Mouse (Mus musculus) small intestine, adult 2 months (tissue): ENCODE measurements around the gene Cubn. TPM values are rescaled to one million over a fixed set of nuclear protein-coding genes. Genes with fewer than 3 reads are reported as not detected.

ENCODE experiments used
- H3K27ac ChIP-seq: fragments of 200-500 bp; 2 replicates; pipeline ENCODE4 v1.5.1; 2012; ENCODE audit warnings: low read depth, low read length, control low read depth, inconsistent platforms; ENCODE audit not compliant: insufficient read depth
- H3K27me3 ChIP-seq: fragments of 200-500 bp; 2 replicates; pipeline ENCODE4 v1.6.1; 2012; ENCODE audit warnings: mild to moderate bottlenecking, moderate library complexity, low read length, inconsistent platforms; ENCODE audit not compliant: control insufficient read depth, insufficient read depth
- H3K36me3 ChIP-seq: fragments of 200-500 bp; 2 replicates; pipeline ENCODE4 v1.6.1; 2012; ENCODE audit warnings: mild to moderate bottlenecking, low read length, control low read depth, inconsistent platforms; ENCODE audit not compliant: control insufficient read depth, insufficient read depth
- H3K4me1 ChIP-seq: fragments of 200-500 bp; 2 replicates; pipeline ENCODE4 v1.6.1; 2012; ENCODE audit warnings: low read length, inconsistent platforms, mixed read lengths; ENCODE audit not compliant: control insufficient read depth, insufficient read depth, insufficient read length
- H3K4me3 ChIP-seq: fragments of 200-500 bp; 2 replicates; pipeline ENCODE4 v1.5.1; 2012; ENCODE audit warnings: low read depth, mild to moderate bottlenecking, control low read depth, inconsistent platforms, low read length, moderate library complexity
- CTCF ChIP-seq: fragments of 200-500 bp; IDR thresholded peaks from 2 replicates; pipeline ENCODE4 v1.5.1; 2012; ENCODE audit warnings: low read depth, mild to moderate bottlenecking, control low read depth, inconsistent platforms, low read length, moderate library complexity, mixed read lengths; ENCODE audit not compliant: insufficient replicate concordance, insufficient read length; ENCODE audit errors: extremely low read depth
- POLR2A ChIP-seq: fragments of 200-500 bp; IDR thresholded peaks from 2 replicates; pipeline ENCODE4 v1.6.1; 2012; ENCODE audit warnings: low read depth, mild to moderate bottlenecking, control low read depth, inconsistent platforms, low read length, moderate library complexity
- WGBS: fragments of 180-500 bp; shearing (Covaris S2); methylation state at CpG from one replicate; pipeline ENCODE4 v1.1.7; 2018; 5-methylcytosine and 5-hydroxymethylcytosine counted together
- polyA plus RNA-seq: library from polyadenylated mRNA; depleted of rRNA; stranded (reverse); fragments of >200 nt; gene quantifications from 2 replicates; pipeline ENCODE4 v1.2.3, GENCODE M21; 2012

Cubn gene
- polyA plus RNA-seq, 1 experiment = 29.7 TPM

GRCm38 (mm10) chr2:13357885-13358552 lies 133.6 kb downstream of the Cubn start:
- WGBS = 34% methylated on average over 7 of the region's 7 CpGs
- H3K4me3 ChIP-seq = no peak overlapping the region
- no peaks in the 10 kb centered on the region for H3K27me3 ChIP-seq
- H3K4me1 ChIP-seq = 0 out of 2 replicates have a peak, but pooled peaks cover 2% of the 10 kb centered on the region
- TF ChIP-seq POLR2A (no peak), CTCF (no peak)
- peaks cover 5% of the 10 kb centered on the region for H3K36me3 ChIP-seq
- H3K27ac ChIP-seq = no peak overlapping the region

GRCm38 (mm10) chr2:13352775-13353174 lies 138.8 kb downstream of the Cubn start:
- WGBS = 61% methylated on average over 3 of the region's 3 CpGs
- Histone ChIP-seq H3K27me3 (no peaks in the 10 kb centered on the region), H3K27ac (no peak overlapping the region)

GRCm38 (mm10) chr2:13352112-13352728 lies 139.4 kb downstream of the Cubn start:
- Histone ChIP-seq H3K4me1 (no peaks in the 10 kb centered on the region), H3K36me3 (peaks cover 4% of the 10 kb centered on the region), H3K27me3 (no peaks in the 10 kb centered on the region), H3K4me3 (no peak overlapping the region), H3K27ac (no peak overlapping the region)
- 98% methylated on average over 1 of the region's 1 CpGs for WGBS
- no peak for TF ChIP-seq CTCF
- no peak for TF ChIP-seq POLR2A

More at GRCm38 (mm10) chr2:13352775-13353174, 138.8 kb downstream of the Cubn start:
- Histone ChIP-seq H3K36me3 (peaks cover 5% of the 10 kb centered on the region), H3K4me3 (no peak overlapping the region), H3K4me1 (no peaks in the 10 kb centered on the region)
- TF ChIP-seq CTCF (no peak), POLR2A (no peak)

GRCm38 (mm10) chr2:13342325-13342926 lies 149.2 kb downstream of the Cubn start:
- no peaks in the 10 kb centered on the region for H3K4me1 ChIP-seq
- H3K27me3 ChIP-seq = no peaks in the 10 kb centered on the region
- H3K4me3 ChIP-seq = no peak overlapping the region
- WGBS = 79% methylated on average over 7 of the region's 7 CpGs
- H3K36me3 ChIP-seq = no peaks in the 10 kb centered on the region
- no peak overlapping the region for H3K27ac ChIP-seq
- TF ChIP-seq CTCF = no peak
- TF ChIP-seq POLR2A = no peak

- Histone ChIP-seq H3K36me3 (peaks cover 7% of the 10 kb centered on the region; the same call in 1 of the 2 replicates), H3K27me3 (no peaks in the 10 kb centered on the region), H3K4me3 (no peak overlapping the region), H3K27ac (no peak overlapping the region), H3K4me1 (no peaks in the 10 kb centered on the region)
- 68% methylated on average over 4 of the region's 4 CpGs for WGBS
- no peak for TF ChIP-seq POLR2A
- TF ChIP-seq CTCF = no peak
These were observed 156.2 kb downstream of the Cubn start for GRCm38 (mm10) chr2:13335446-13335845.

DNA sequence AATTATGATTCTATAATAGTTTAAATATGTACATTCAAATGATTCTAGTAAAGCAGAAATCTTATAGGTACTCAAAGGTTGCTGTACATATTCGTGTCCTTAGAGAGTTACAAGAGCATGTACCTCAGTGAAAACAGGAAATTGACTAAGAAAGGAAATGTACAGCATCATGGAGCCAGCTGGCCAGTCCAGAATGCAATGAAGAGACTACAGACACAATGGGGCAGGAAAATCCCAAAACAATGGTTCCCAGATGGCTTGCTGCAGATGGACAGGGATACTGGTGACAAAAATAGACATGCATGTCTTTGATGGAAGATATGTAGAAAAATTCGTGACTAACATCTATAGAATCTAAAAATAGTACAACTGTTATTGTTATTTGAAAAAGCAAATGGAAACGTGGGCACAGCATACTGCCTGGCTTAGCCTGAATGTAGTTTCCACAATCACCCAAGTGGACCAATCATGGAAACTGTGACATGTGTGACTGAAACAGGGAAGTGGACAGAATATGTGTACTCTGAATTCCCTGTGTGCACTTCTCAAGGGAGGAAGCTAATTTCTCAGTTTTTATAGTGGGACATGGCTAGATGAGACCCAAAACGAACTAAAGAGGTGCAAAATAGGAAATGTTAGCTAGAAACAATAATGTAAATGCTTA lies 161.7 kb downstream of the Cubn start:
- TF ChIP-seq POLR2A = no peak
- WGBS = 55% methylated on average over 4 of the region's 4 CpGs
- Histone ChIP-seq H3K27me3 (no peaks in the 10 kb centered on the region), H3K4me3 (no peak overlapping the region), H3K36me3 (peaks cover 11% of the 10 kb centered on the region; the same call in 1 of the 2 replicates), H3K4me1 (no peaks in the 10 kb centered on the region), H3K27ac (no peak overlapping the region)

- 75% methylated on average over 3 of the region's 3 CpGs for WGBS
- no peak overlapping the region for H3K4me3 ChIP-seq
These were observed 188.2 kb downstream of the Cubn start for GRCm38 (mm10) chr2:13303376-13303775.

More at GRCm38 (mm10) chr2:13303376-13303775, 188.2 kb downstream of the Cubn start:
- Histone ChIP-seq H3K27me3 (no peaks in the 10 kb centered on the region), H3K27ac (no peak overlapping the region), H3K36me3 (peaks cover 3% of the 10 kb centered on the region; the same call in 1 of the 2 replicates), H3K4me1 (no peaks in the 10 kb centered on the region)
- TF ChIP-seq POLR2A = no peak
- TF ChIP-seq CTCF = no peak
